Mouse (Mus musculus): ENCODE measurements around the gene Abcb4.
"Not testable (repeated sequence)": the region's sequence is repeated elsewhere in the genome, so short reads cannot be mapped to it uniquely, and the experiment has no call there.

Abcb4 gene

DNA sequence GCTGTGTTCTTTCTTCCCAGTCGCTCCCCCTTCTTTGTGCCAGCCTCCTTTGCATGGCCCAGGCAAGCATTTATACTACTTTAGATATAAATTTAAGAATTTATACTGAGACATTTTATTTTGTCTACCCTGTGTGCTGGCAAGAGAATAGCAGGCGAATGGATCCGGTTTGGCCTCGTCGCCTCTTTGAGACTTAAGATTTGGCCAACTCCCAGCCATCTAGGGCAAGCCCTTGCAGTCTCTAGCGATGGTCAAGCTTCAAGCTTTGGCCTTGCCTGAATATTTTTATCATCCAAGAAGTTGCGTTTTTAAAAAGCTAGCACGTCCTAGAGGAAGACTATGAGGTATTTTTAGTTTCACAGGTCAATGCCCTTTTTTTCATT lies 104.0 kb downstream of the Abcb4 start:
- in situ Hi-C loops (cut with MseI, MboI) = no loop called here

DNA sequence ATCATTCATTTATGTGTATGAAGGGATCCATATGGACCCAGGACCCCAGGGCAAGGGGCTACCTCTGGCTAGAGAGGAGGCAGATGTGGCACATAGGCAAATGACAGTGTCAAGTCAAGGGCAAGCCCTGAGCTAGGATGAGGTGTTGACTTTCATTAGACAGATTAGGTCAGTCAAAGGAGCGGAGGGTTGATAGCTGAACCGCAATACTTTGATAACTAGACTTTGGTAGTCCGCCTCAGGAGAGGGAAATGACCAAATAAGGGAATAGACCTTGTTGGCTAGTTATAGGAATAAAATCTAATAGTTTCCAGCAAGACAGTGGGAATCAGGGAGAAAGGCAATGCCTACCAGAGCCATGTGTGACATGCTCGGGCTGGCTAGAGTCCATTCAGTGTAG lies 105.6 kb downstream of the Abcb4 start:
- in situ Hi-C loops (cut with MseI, MboI) = no loop called here

DNA sequence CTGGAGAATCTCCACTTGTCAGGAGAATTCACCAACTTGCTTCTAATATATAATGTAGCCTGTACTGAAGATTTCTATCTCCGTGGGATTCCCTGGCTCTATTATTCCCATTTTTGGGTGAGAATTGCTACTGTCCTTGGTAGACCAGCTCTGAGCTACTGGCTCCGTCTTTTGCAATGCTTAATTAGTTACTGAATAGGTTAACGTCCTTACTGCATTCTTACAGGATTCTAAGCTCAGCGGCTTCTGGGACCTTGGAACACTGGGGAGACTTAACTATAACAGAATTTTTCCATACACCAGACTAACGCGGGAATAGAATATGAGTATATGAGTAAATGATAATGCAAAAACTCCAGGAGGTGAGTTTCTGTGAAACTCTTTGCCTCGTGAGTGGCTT lies 106.5 kb downstream of the Abcb4 start:
- in situ Hi-C loops (cut with MseI, MboI) = not testable (repeated sequence)

DNA sequence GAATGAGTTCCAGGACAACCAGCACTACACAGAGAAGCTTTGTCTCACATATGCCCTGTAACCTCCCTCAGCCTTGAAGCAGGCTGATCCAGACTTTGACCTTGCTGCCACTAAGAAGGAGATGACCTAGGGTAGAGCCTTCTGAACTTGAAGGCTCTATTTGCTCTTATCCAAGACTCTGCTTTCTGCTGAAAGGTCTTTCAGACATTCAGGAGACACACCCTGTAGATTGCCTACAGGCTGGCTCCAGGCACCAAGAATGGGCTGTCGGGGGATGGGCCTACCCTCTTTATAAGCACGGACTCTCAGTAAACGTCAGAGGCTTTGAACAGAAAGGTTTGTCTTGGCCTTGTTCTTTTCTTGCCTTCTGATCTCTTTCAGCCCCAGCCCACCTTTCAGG lies 113.1 kb downstream of the Abcb4 start:
- in situ Hi-C loops (cut with MseI, MboI) = not testable (repeated sequence)
